Mouse (Mus musculus): ENCODE measurements around the gene Msantd2. TPM values are rescaled to one million over a fixed set of nuclear protein-coding genes. Genes with fewer than 3 reads are reported as not detected.

The Msantd2 gene
- polyA plus RNA-seq, 1 experiment from 2014 or later, result 45.2 TPM

DNA sequence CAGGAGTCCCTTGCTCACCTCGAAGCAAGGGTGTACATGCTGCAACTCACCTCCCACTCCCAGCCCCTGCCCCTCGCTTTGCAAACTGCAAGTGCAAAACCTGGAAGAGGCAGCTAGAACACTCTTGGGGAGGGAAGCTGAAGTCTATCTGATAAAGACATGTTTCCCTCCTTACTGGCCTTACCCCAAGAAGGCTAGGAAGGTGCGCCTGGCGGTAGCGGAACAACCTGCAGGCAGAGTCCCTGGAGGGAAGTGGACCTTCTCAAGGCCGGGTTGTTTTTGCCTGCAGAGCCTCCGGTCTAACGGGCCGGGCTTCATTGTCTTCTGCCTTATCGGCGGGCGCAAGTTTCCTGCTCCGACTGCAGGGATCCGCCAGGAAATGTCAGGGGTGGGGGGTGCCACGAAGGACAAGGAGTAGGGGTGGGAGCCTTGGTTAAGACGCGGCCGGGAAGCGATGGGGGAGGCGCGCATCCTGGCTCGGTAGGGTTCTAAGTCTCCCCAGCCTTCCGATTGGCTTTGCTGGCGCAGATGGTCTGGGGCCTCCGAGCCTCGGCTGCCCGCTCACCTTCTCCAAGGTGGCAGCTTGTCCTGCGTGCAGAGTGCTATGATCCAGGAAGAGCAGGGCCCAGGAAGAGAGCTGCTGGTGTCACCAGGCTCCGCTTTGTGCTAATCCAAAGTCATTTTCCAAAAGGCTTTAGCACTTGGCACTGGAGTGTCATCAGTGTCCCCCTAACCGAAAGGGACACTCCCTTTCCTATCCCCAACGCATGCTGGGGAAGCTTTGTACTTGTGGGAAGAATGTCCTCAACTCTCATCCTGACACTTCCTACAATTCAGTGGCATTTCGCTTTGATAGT lies 41.1 kb downstream of the Msantd2 start:
- Histone ChIP-seq H3K9ac (ENCODE audit: low read length) (peak overlapping the region; percentile 36), H3K9me3 (ENCODE audit: control insufficient read depth, low read length) (no peaks in the 10 kb centered on the region), H3K4me3 (ENCODE audit: low read depth, low read length) (peak overlapping the region; percentile 25), H3K4me1 (replicated peaks; ENCODE audit: control insufficient read depth, insufficient read depth, low read length) (peaks cover 12% of the 10 kb centered on the region; the same call in 1 of the 2 replicates), H3K4me2 (ENCODE audit: low read depth, low read length, severe bottlenecking) (peak overlapping the region; percentile 47), H3K36me3 (ENCODE audit: control insufficient read depth, insufficient read depth, low read length) (no peaks in the 10 kb centered on the region), H3K27ac (ENCODE audit: low read depth, low read length) (no peak overlapping the region), H3K27me3 (ENCODE audit: control insufficient read depth, insufficient read depth, low read length) (peaks cover 59% of the 10 kb centered on the region)
- WGBS, result under 1% methylated on average over 32 of the region's 32 CpGs
- peak; percentile 71 for DNase-seq (ENCODE audit: low spot score)
- ATAC-seq (replicated peaks; ENCODE audit: low FRiP score), result peak; percentile 55

DNA sequence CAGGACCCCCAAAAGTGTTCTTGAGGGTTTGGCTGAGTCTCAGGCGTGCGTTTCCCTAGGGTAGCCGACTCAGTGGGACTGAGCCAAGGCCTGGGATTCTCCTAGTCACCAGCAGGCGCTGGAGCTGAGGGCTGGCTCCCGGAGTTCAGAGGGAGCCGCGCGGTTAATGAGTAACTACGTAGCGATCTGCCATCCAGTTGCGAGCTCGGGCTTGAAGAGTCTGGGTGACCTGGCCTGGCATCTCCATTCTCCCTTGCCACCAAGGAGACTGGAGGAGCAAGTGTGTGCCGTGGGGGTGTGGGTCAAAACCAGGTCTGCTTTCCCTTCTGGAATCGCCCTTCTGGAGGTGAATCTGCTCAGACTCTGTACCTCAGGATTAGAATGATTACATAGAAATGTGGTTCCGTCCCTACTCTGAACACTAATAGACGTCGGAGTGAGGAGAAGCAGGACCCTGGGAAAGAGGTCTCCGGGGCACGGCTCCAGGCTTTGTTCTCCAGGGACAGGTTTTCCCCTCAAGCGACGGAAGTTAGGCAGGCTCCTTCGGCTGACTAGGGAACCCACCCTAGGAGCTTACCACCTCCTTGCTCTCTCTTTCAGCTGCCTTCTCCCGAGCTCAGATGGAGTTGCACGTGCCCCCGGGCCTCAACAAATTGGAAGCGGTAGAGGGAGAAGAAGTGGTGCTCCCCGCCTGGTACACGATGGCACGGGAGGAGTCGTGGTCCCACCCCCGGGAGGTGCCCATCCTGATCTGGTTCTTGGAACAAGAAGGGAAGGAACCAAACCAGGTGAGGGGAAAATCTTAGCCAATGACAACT lies 42.0 kb downstream of the Msantd2 start:
- Histone ChIP-seq H3K27ac (ENCODE audit: low read depth, low read length) (no peak overlapping the region), H3K36me3 (ENCODE audit: control insufficient read depth, insufficient read depth, low read length) (no peaks in the 10 kb centered on the region), H3K27me3 (ENCODE audit: control insufficient read depth, insufficient read depth, low read length) (peaks cover 56% of the 10 kb centered on the region), H3K9ac (ENCODE audit: low read length) (peak overlapping the region; percentile 23), H3K4me3 (ENCODE audit: low read depth, low read length) (peak overlapping the region; percentile 25), H3K4me1 (replicated peaks; ENCODE audit: control insufficient read depth, insufficient read depth, low read length) (peaks cover 12% of the 10 kb centered on the region; the same call in 1 of the 2 replicates), H3K4me2 (ENCODE audit: low read depth, low read length, severe bottlenecking) (peak overlapping the region; percentile 47), H3K9me3 (ENCODE audit: control insufficient read depth, low read length) (no peaks in the 10 kb centered on the region)
- ATAC-seq (replicated peaks; ENCODE audit: low FRiP score) (peak; percentile 72), DNase-seq (ENCODE audit: low spot score) (peak; percentile 77)
- 1% methylated on average over 31 of the region's 31 CpGs for WGBS

DNA sequence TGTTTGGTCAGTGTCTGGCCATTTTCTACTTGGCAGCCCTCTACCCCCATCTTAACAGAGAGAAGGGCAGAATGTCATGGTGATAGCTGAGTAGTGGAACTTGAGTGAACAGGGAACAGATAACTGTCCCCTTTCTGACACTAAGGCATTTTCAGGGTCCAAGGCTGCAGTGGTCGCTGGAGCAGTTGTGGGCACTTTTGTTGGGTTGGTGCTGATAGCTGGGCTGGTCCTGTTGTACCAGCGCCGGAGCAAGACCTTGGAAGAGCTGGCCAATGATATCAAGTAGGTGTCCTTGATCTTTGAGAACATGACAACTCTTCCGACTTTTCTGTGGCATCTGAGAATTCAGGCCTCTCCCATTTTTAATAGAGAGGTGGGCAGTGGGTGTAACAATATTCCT lies 47.7 kb downstream of the Msantd2 start:
- WGBS, result 82% methylated on average over 4 of the region's 4 CpGs
- H3K9ac ChIP-seq (ENCODE audit: low read length), result no peak overlapping the region
- H3K4me3 ChIP-seq (ENCODE audit: low read depth, low read length), result no peak overlapping the region
- no peak for DNase-seq (ENCODE audit: low spot score)
- no peak for ATAC-seq (replicated peaks; ENCODE audit: low FRiP score)
- no peaks in the 10 kb centered on the region for H3K9me3 ChIP-seq (ENCODE audit: control insufficient read depth, low read length)
- H3K27ac ChIP-seq (ENCODE audit: low read depth, low read length), result no peak overlapping the region
- H3K36me3 ChIP-seq (ENCODE audit: control insufficient read depth, insufficient read depth, low read length), result no peaks in the 10 kb centered on the region
- peaks cover 4% of the 10 kb centered on the region; the same call in 1 of the 2 replicates for H3K27me3 ChIP-seq (ENCODE audit: control insufficient read depth, insufficient read depth, low read length)
- H3K4me2 ChIP-seq (ENCODE audit: low read depth, low read length, severe bottlenecking), result no peak overlapping the region
- H3K4me1 ChIP-seq (replicated peaks; ENCODE audit: control insufficient read depth, insufficient read depth, low read length), result no peaks in the 10 kb centered on the region

DNA sequence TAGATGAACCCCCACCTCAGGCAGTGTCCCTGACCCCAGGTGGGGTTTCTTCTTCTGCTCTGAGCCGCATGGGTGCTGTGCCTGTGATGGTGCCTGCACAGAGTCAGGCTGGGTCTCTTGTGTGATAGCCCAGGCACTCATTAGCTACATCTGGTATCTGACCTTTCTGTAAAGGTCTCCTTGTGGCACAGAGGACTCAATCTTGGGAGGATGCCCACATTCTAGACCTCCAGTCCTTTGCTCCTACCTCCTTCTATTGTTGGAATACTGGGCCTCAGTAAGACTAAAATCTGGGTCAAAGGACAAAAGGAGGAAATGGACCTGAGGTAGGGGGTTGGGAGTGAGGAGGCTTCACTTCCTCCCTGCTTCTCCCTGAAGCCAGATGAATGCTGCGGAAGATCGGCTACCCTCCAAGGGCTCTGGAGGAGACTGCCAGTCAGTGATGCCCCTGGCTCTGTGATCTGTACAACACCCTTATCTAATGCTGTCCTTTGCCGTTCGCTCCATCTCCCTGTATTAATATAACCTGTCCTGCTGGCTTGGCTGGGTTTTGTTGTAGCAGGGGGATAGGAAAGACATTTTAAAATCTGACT lies 48.6 kb downstream of the Msantd2 start:
- Histone ChIP-seq H3K4me2 (ENCODE audit: low read depth, low read length, severe bottlenecking) (no peak overlapping the region), H3K9me3 (ENCODE audit: control insufficient read depth, low read length) (no peaks in the 10 kb centered on the region), H3K4me3 (ENCODE audit: low read depth, low read length) (no peak overlapping the region), H3K27me3 (ENCODE audit: control insufficient read depth, insufficient read depth, low read length) (no peaks in the 10 kb centered on the region), H3K4me1 (replicated peaks; ENCODE audit: control insufficient read depth, insufficient read depth, low read length) (no peaks in the 10 kb centered on the region), H3K36me3 (ENCODE audit: control insufficient read depth, insufficient read depth, low read length) (no peaks in the 10 kb centered on the region), H3K9ac (ENCODE audit: low read length) (no peak overlapping the region), H3K27ac (ENCODE audit: low read depth, low read length) (no peak overlapping the region)
- DNase-seq (ENCODE audit: low spot score), result no peak
- no peak for ATAC-seq (replicated peaks; ENCODE audit: low FRiP score)
- 78% methylated on average over 5 of the region's 5 CpGs for WGBS

DNA sequence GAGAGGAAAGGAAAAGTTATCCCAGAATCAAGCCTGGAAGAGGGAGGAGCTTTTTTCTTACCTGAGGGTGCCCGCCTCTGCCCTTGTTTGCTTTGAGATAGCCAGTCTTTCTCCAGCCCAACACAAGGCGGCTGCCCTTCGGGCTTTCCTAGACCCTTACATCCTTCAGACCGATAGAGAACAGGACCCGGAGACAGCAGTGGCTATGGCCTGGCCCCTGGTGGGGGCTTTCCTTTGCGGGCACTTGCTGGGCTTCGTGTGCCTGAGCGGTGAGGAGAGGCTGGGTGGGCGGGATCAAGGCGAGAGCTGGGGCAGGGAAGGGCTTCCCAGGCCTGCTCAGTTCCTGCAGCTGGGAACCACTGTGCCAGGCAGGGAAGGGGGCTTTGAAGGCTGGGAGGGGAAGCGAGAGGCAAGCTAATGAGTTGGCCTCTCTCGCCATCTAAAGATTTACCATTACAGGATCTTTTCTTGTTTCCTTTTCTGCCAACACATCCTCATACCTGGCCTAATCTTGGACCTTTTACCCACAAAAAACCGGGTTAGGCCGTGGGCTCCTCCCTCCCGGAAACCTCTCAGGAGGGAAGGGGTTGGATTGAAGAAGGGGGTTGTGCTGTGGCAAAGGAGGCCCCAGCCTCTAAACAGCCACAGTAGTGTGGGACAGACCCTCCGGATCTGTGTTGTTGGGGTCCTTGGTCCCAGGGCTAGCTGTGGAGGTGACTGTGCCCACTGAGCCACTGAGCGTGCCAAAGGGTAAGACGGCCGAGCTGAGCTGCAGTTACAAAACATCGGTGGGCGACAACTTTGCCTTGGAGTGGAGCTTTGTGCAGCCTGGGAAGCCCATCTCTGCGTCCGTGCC lies 50.3 kb downstream of the Msantd2 start, which contains the start of gene Vsig2:
TSS of gene Vsig2 (plus strand) at position 86 of the 856 bp plus-strand sequence.
- H3K36me3 ChIP-seq (ENCODE audit: control insufficient read depth, insufficient read depth, low read length), result no peaks in the 10 kb centered on the region
- H3K4me2 ChIP-seq (ENCODE audit: low read depth, low read length, severe bottlenecking), result no peak within 1 kb of the TSS
- H3K9me3 ChIP-seq (ENCODE audit: control insufficient read depth, low read length), result no peaks in the 10 kb centered on the region
- 46% methylated on average over 23 of the region's 23 CpGs for WGBS
- H3K27ac ChIP-seq (ENCODE audit: low read depth, low read length), result no peak within 1 kb of the TSS
- H3K27me3 ChIP-seq (ENCODE audit: control insufficient read depth, insufficient read depth, low read length), result no peaks in the 10 kb centered on the region
- ATAC-seq (replicated peaks; ENCODE audit: low FRiP score), result no peak
- DNase-seq (ENCODE audit: low spot score), result no peak
- H3K4me1 ChIP-seq (replicated peaks; ENCODE audit: control insufficient read depth, insufficient read depth, low read length), result no peaks in the 10 kb centered on the region
- no peak within 1 kb of the TSS for H3K4me3 ChIP-seq (ENCODE audit: low read depth, low read length)
- no peak within 1 kb of the TSS for H3K9ac ChIP-seq (ENCODE audit: low read length)

DNA sequence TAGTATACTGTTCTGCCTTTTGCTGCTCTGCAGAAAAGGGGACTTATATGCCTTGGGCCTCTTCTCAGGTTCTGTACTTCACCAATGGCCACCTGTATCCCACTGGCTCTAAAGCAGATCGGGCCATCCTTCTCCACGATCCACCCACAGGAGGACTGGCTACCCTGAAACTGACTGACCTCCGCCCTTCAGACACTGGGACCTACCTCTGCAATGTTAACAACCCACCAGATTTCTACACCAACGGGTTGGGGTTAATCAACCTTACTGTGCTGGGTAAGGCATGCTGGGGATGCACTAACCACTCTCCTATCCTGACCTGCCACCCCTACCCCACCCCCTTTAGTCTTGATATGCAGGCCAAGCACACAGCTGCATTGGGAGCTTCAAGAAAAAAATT lies 51.1 kb downstream of the Msantd2 start:
- Histone ChIP-seq H3K27me3 (ENCODE audit: control insufficient read depth, insufficient read depth, low read length) (peaks cover 4% of the 10 kb centered on the region), H3K27ac (ENCODE audit: low read depth, low read length) (no peak overlapping the region), H3K9me3 (ENCODE audit: control insufficient read depth, low read length) (no peaks in the 10 kb centered on the region), H3K4me1 (replicated peaks; ENCODE audit: control insufficient read depth, insufficient read depth, low read length) (peaks cover 3% of the 10 kb centered on the region; the same call in 1 of the 2 replicates), H3K9ac (ENCODE audit: low read length) (no peak overlapping the region), H3K36me3 (ENCODE audit: control insufficient read depth, insufficient read depth, low read length) (no peaks in the 10 kb centered on the region), H3K4me2 (ENCODE audit: low read depth, low read length, severe bottlenecking) (no peak overlapping the region), H3K4me3 (ENCODE audit: low read depth, low read length) (no peak overlapping the region)
- DNase-seq (ENCODE audit: low spot score) (no peak), ATAC-seq (replicated peaks; ENCODE audit: low FRiP score) (no peak)
- WGBS, result 89% methylated on average over 4 of the region's 4 CpGs

DNA sequence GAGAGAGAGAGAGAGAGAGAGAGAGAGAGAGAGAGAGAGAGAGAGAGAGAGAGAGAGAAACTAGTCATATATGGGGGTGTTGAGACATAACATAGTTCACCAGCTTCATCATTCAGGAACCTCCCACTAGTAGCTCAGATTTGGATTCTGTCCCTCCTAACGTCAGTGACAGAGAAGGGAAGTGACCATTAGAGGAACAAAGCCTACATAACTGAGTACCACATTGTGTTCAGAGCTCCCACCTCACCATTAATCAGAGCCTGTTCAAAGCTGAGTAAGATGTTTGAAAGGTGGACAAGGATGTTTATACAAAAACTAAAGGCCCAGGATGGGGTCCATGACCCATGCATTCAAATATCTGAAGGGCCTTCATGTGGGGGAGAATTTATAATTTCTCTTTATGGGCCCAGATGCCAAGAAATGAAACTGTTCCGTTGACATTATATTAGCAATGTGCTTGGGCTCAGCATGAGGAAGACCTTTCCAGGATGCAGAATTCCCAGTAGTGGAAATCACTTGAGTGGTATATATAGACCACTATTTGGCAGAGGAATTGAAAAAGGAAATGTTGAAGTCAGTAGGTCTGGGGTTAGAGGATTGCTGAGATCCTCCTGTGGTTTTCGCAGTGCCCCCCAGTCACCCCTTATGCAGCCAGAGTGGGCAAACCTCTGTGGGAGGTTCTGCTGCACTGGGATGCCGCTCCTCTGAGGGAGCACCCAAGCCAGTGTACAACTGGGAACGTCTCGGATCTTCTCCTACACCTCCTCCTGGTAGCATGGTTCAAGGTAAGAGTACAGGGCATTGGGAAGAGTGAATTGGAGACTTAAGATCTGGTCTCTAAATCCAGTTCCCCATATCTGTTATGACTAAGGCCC lies 51.8 kb downstream of the Msantd2 start:
- Histone ChIP-seq H3K27ac (ENCODE audit: low read depth, low read length) (no peak overlapping the region), H3K9me3 (ENCODE audit: control insufficient read depth, low read length) (no peaks in the 10 kb centered on the region), H3K4me2 (ENCODE audit: low read depth, low read length, severe bottlenecking) (no peak overlapping the region), H3K27me3 (ENCODE audit: control insufficient read depth, insufficient read depth, low read length) (peaks cover 11% of the 10 kb centered on the region), H3K4me1 (replicated peaks; ENCODE audit: control insufficient read depth, insufficient read depth, low read length) (peaks cover 3% of the 10 kb centered on the region; the same call in 1 of the 2 replicates), H3K9ac (ENCODE audit: low read length) (no peak overlapping the region), H3K4me3 (ENCODE audit: low read depth, low read length) (no peak overlapping the region), H3K36me3 (ENCODE audit: control insufficient read depth, insufficient read depth, low read length) (no peaks in the 10 kb centered on the region)
- no peak for ATAC-seq (replicated peaks; ENCODE audit: low FRiP score)
- WGBS, result 87% methylated on average over 6 of the region's 6 CpGs
- DNase-seq (ENCODE audit: low spot score), result no peak
